Mouse (Mus musculus) CH12.LX (cell line): Measurements from ENCODE around the gene Nhsl1. TPM values are rescaled to one million over a fixed set of nuclear protein-coding genes. Genes with fewer than 3 reads are reported as not detected.

Source experiments
- DNase-seq: peaks from one replicate; pipeline ENCODE4 v3.0.0-alpha.2; 2013; ENCODE audit errors: extremely low read depth
- H3K27ac ChIP-seq: 2 replicates; pipeline ENCODE4 v1.5.1; 2012; ENCODE audit warnings: low read depth, mild to moderate bottlenecking, control low read depth, moderate library complexity; ENCODE audit not compliant: insufficient read depth
- H3K27me3 ChIP-seq: replicated peaks from 2 replicates; pipeline ENCODE3; 2012; ENCODE audit warnings: inconsistent platforms
- H3K36me3 ChIP-seq, 2 experiments: replicated peaks in 1 of 2; 2 replicates each; pipeline versions ENCODE3 to v1.6.1; 2012; ENCODE audit warnings: inconsistent platforms in 1 of 2, low read length in 1 of 2, mild to moderate bottlenecking in 1 of 2, mixed read lengths in 1 of 2, moderate library complexity in 1 of 2; ENCODE audit not compliant: control insufficient read depth in 1 of 2, insufficient read depth in 1 of 2
- H3K4me1 ChIP-seq, 2 experiments: 2 replicates each; pipeline ENCODE4 v1.6.1; 2012; ENCODE audit warnings: inconsistent platforms in 1 of 2, moderate library complexity in 1 of 2; ENCODE audit not compliant: insufficient read depth in 2 of 2, control insufficient read depth in 1 of 2
- H3K4me2 ChIP-seq: 2 replicates; pipeline ENCODE4 v1.6.1; 2012; ENCODE audit warnings: low read depth, mild to moderate bottlenecking, control low read depth; ENCODE audit not compliant: poor library complexity, insufficient read depth, severe bottlenecking
- H3K4me3 ChIP-seq, 3 experiments: fragments of 150-350 bp in 1 of 3; sonication (generic) in 1 of 3; replicated peaks in 1 of 3; 2 replicates each; pipeline versions ENCODE3 to v1.5.1; 2011 to 2012; ENCODE audit warnings: low read depth in 2 of 3, low read length in 2 of 3, mild to moderate bottlenecking in 2 of 3, moderate library complexity in 2 of 3, control low read depth in 1 of 3, improper control_type of control experiment in 1 of 3, inconsistent platforms in 1 of 3, mixed read lengths in 1 of 3; ENCODE audit not compliant: poor library complexity in 1 of 3
- H3K79me2 ChIP-seq: replicated peaks from 2 replicates; pipeline ENCODE4 v1.6.1; 2012; ENCODE audit warnings: mild to moderate bottlenecking, moderate library complexity; ENCODE audit not compliant: control insufficient read depth, poor library complexity, insufficient read depth, severe bottlenecking; ENCODE audit errors: extremely low read depth
- H3K9ac ChIP-seq: 2 replicates; pipeline ENCODE4 v1.6.1; 2012; ENCODE audit warnings: low read depth, mild to moderate bottlenecking, control low read depth, moderate library complexity; ENCODE audit not compliant: insufficient read depth
- H3K9me3 ChIP-seq: replicated peaks from 2 replicates; pipeline ENCODE3; 2012; ENCODE audit warnings: low read length, inconsistent platforms, mixed read lengths
- BHLHE40 ChIP-seq: IDR thresholded peaks from 2 replicates; pipeline ENCODE4 v1.6.1; 2011; ENCODE audit warnings: mild to moderate bottlenecking, low read depth, low read length, improper control_type of control experiment
- CHD1 ChIP-seq: IDR thresholded peaks from 2 replicates; pipeline ENCODE4 v1.6.1; 2012; ENCODE audit warnings: low read depth, low read length, improper control_type of control experiment, inconsistent platforms
- CHD2 ChIP-seq: IDR thresholded peaks from 2 replicates; pipeline ENCODE4 v1.6.1; 2011; ENCODE audit warnings: low read length, improper control_type of control experiment
- CTCF ChIP-seq, 2 experiments: IDR thresholded peaks in 1 of 2; conservative IDR thresholded peaks in 1 of 2; 2 replicates each; pipeline ENCODE4 v1.5.1; 2011 to 2012; ENCODE audit warnings: low read depth in 2 of 2, low read length in 2 of 2, improper control_type of control experiment in 1 of 2, inconsistent platforms in 1 of 2, mild to moderate bottlenecking in 1 of 2, moderate library complexity in 1 of 2
- E2F4 ChIP-seq: IDR thresholded peaks from 2 replicates; pipeline ENCODE4 v1.6.1; 2011; ENCODE audit warnings: low read depth, low read length, improper control_type of control experiment; ENCODE audit not compliant: insufficient replicate concordance
- ETS1 ChIP-seq: conservative IDR thresholded peaks from 2 replicates; pipeline ENCODE4 v1.6.1; 2012; ENCODE audit warnings: low read depth, mild to moderate bottlenecking, inconsistent platforms, low read length, improper control_type of control experiment, moderate library complexity
- GABPA ChIP-seq: IDR thresholded peaks from 2 replicates; pipeline ENCODE4 v1.6.1; 2012; ENCODE audit warnings: low read depth, low read length, improper control_type of control experiment, inconsistent platforms; ENCODE audit not compliant: insufficient replicate concordance
- HCFC1 ChIP-seq: IDR thresholded peaks from 2 replicates; pipeline ENCODE4 v1.6.1; 2012; ENCODE audit warnings: low read depth, mild to moderate bottlenecking, inconsistent platforms, low read length, improper control_type of control experiment
- MEF2A ChIP-seq: IDR thresholded peaks from 2 replicates; pipeline ENCODE4 v1.6.1; 2014; ENCODE audit warnings: low read depth, mild to moderate bottlenecking, inconsistent platforms, low read length, improper control_type of control experiment, borderline replicate concordance
- MXI1 ChIP-seq: IDR thresholded peaks from 2 replicates; pipeline ENCODE4 v1.6.1; 2011; ENCODE audit warnings: mild to moderate bottlenecking, low read depth, low read length, improper control_type of control experiment
- NELFE ChIP-seq: IDR thresholded peaks from 2 replicates; pipeline ENCODE4 v1.6.1; 2011; ENCODE audit warnings: low read depth, low read length, improper control_type of control experiment
- NRF1 ChIP-seq: IDR thresholded peaks from 2 replicates; pipeline ENCODE4 v1.6.1; 2014; ENCODE audit warnings: low read depth, mild to moderate bottlenecking, inconsistent platforms, low read length, improper control_type of control experiment, moderate library complexity
- PAX5 ChIP-seq: IDR thresholded peaks from 2 replicates; pipeline ENCODE4 v1.6.1; 2012; ENCODE audit warnings: low read length, inconsistent platforms, mixed read lengths
- POLR2AphosphoS2 ChIP-seq: IDR thresholded peaks from 2 replicates; pipeline ENCODE4 v1.6.1; 2011; ENCODE audit warnings: low read depth, low read length, improper control_type of control experiment
- RCOR1 ChIP-seq: conservative IDR thresholded peaks from 2 replicates; pipeline ENCODE4 v1.6.1; 2012; ENCODE audit warnings: low read depth, mild to moderate bottlenecking, inconsistent platforms, low read length, improper control_type of control experiment
- SIN3A ChIP-seq: IDR thresholded peaks from 2 replicates; pipeline ENCODE4 v1.6.1; 2012; ENCODE audit warnings: low read length, improper control_type of control experiment, inconsistent platforms
- TBP ChIP-seq: conservative IDR thresholded peaks from 2 replicates; pipeline ENCODE4 v1.6.1; 2011; ENCODE audit warnings: low read depth, low read length, improper control_type of control experiment
- TCF12 ChIP-seq: IDR thresholded peaks from 2 replicates; pipeline ENCODE4 v1.6.1; 2014; ENCODE audit warnings: low read depth, mild to moderate bottlenecking, inconsistent platforms, low read length, improper control_type of control experiment
- UBTF ChIP-seq: IDR thresholded peaks from 2 replicates; pipeline ENCODE4 v1.6.1; 2012; ENCODE audit warnings: low read depth, mild to moderate bottlenecking, inconsistent platforms, low read length, improper control_type of control experiment, moderate library complexity
- USF1 ChIP-seq: IDR thresholded peaks from 2 replicates; pipeline ENCODE4 v1.6.1; 2014; ENCODE audit warnings: low read depth, mild to moderate bottlenecking, inconsistent platforms, low read length, improper control_type of control experiment
- ZC3H11A ChIP-seq: IDR thresholded peaks from 2 replicates; pipeline ENCODE4 v1.6.1; 2012; ENCODE audit warnings: low read depth, mild to moderate bottlenecking, inconsistent platforms, low read length, improper control_type of control experiment
- ZKSCAN1 ChIP-seq: IDR thresholded peaks from 2 replicates; pipeline ENCODE4 v1.6.1; 2012; ENCODE audit warnings: low read depth, inconsistent platforms, low read length, improper control_type of control experiment, borderline replicate concordance
- ZMIZ1 ChIP-seq: IDR thresholded peaks from 2 replicates; pipeline ENCODE4 v1.6.1; 2012; ENCODE audit warnings: low read depth, mild to moderate bottlenecking, inconsistent platforms, low read length, improper control_type of control experiment
- ZNF384 ChIP-seq: IDR thresholded peaks from 2 replicates; pipeline ENCODE4 v1.6.1; 2012; ENCODE audit warnings: low read depth, low read length, improper control_type of control experiment, inconsistent platforms
- dilution Hi-C: fragments of 300-500 bp; cut with MboI; formaldehyde crosslinking; loops from 2 replicates; pipeline ENCODE4 v1.14.3; 2020; ENCODE audit warnings: low sequenced_read_pairs; ENCODE audit not compliant: extremely low pct_unique_long_range_greater_than_20kb, extremely low pct_ligation_motif_present
- in situ Hi-C: fragments of 300-500 bp; cut with MboI; formaldehyde crosslinking; loops from 3 replicates; pipeline ENCODE4 v1.14.3; 2019; ENCODE audit warnings: low sequenced_read_pairs, low pct_ligation_motif_present, low pct_unique_long_range_greater_than_20kb, mixed read lengths
- polyA plus RNA-seq: library from polyadenylated mRNA; unstranded; fragments of >175 nt; gene quantifications from 2 replicates; pipeline ENCODE4 v1.2.1, GENCODE M21; 2012; ENCODE audit warnings: low read depth; ENCODE audit not compliant: insufficient read length
- total RNA-seq, 2 experiments: library from RNA; depleted of rRNA; stranded (reverse); fragments of 300-350 nt in 1 of 2; fragments of >200 nt in 1 of 2; gene quantifications; 2 replicates each; pipeline ENCODE4 v1.2.3; 2012 to 2014

The Nhsl1 gene
- total and polyA plus RNA-seq, 3 experiments: 0.13 to 0.19 (median 0.15) TPM

DNA sequence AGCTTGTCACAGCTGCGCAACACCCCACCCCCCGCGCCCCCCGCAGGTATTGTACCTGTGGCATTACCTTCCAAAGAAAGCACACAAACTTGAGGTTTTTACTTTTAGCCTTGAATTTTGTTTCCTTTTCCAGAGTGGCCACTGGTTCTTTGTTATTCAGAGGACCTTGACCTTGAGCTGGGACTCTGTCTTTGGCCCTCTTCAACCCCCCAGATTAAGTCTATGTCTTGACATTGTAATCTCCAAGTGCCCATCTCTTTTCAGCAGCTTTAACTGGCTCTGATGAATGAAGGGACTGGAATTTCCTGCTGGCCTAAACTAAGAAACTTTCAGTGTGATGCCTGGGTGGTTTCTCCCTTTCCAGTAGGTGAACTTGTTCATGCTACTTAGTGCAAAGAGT is 906 bp downstream of the Nhsl1 start:
- no peaks in the 10 kb centered on the region for H3K36me3 ChIP-seq
- H3K27ac ChIP-seq: no peak overlapping the region
- no peak overlapping the region for H3K4me3 ChIP-seq
- no peaks in the 10 kb centered on the region for H3K27me3 ChIP-seq
- DNase-seq: no peak
- in situ Hi-C loops: no loop called here
- H3K9ac ChIP-seq: no peak overlapping the region
- no peaks in the 10 kb centered on the region for H3K4me1 ChIP-seq
- H3K9me3 ChIP-seq: peaks cover 10% of the 10 kb centered on the region
- TF ChIP-seq NELFE: no peak
- TF ChIP-seq E2F4: no peak
- TF ChIP-seq PAX5: no peak
- no peak for TF ChIP-seq UBTF
- no peak for TF ChIP-seq MXI1
- TF ChIP-seq NRF1: no peak
- TF ChIP-seq BHLHE40: no peak
- TF ChIP-seq CTCF (conservative IDR thresholded peaks at IDR 0.05 in 1 of 2, IDR thresholded peaks at IDR 0.05 in 1 of 2; ENCODE audit: low read depth in 2 of 2, low read length in 2 of 2): no peak
- no peak for TF ChIP-seq ZC3H11A
- no peak for TF ChIP-seq GABPA
- no peak for TF ChIP-seq ZMIZ1
- no peak for TF ChIP-seq RCOR1
- TF ChIP-seq, all 38 proteins: peak for 0
- H3K79me2 ChIP-seq: no peaks in the 10 kb centered on the region
- dilution Hi-C loops: no loop called here
- no peak overlapping the region for H3K4me2 ChIP-seq

GRCm38 (mm10) chr10:18321861-18322260 is 3.1 kb downstream of the Nhsl1 start:
- H3K4me3 ChIP-seq: no peak overlapping the region
- no peak for TF ChIP-seq CHD2
- no peak for TF ChIP-seq MEF2A
- TF ChIP-seq RCOR1: no peak
- TF ChIP-seq ZMIZ1: no peak
- TF ChIP-seq SIN3A: no peak
- no peak for TF ChIP-seq TCF12
- no peak for TF ChIP-seq CTCF (conservative IDR thresholded peaks at IDR 0.05 in 1 of 2, IDR thresholded peaks at IDR 0.05 in 1 of 2; ENCODE audit: low read depth in 2 of 2, low read length in 2 of 2)
- no peak for TF ChIP-seq ZNF384
- no peak for TF ChIP-seq POLR2AphosphoS2
- no peak for TF ChIP-seq CHD1
- no peak for TF ChIP-seq HCFC1
- TF ChIP-seq ETS1: no peak
- no peak for TF ChIP-seq NELFE
- no peak for TF ChIP-seq TBP
- no peak for TF ChIP-seq USF1
- no peak for TF ChIP-seq ZKSCAN1
- H3K4me1 ChIP-seq: no peaks in the 10 kb centered on the region
- no peaks in the 10 kb centered on the region for H3K79me2 ChIP-seq
- in situ Hi-C loops: no loop called here
- peaks cover 10% of the 10 kb centered on the region for H3K9me3 ChIP-seq
- dilution Hi-C loops: no loop called here
- H3K4me2 ChIP-seq: no peak overlapping the region
- no peaks in the 10 kb centered on the region for H3K36me3 ChIP-seq
- no peak overlapping the region for H3K27ac ChIP-seq
- no peak for DNase-seq
- no peaks in the 10 kb centered on the region for H3K27me3 ChIP-seq
- H3K9ac ChIP-seq: no peak overlapping the region
